Mouse (Mus musculus) left cerebral cortex, adult 2 months (tissue): ENCODE measurements at regions not wholly inside any gene's neighbourhood (a gene's known extent, or its start where the extent isn't known, plus 50 kb on each side); places are given as distances from the start of the nearest gene placed in this dataset.

Source experiments
- DNase-seq, 2 experiments: peaks; one replicate each; pipeline ENCODE4 v3.0.0; 2021 to 2022; ENCODE audit warnings: low spot score in 2 of 2, mixed read lengths in 1 of 2; ENCODE audit errors: extremely low spot score in 1 of 2
- H3K27ac ChIP-seq: fragments of 200-600 bp; 2 replicates; pipeline ENCODE4 v1.8.1; 2022
- H3K4me3 ChIP-seq: fragments of 200-600 bp; 2 replicates; pipeline ENCODE4 v1.8.1; 2022
- CTCF ChIP-seq: fragments of 200-600 bp; IDR thresholded peaks from 2 replicates; pipeline ENCODE4 v1.8.1; 2022; ENCODE audit warnings: antibody characterized with exemption, mild to moderate bottlenecking, moderate library complexity
- intact Hi-C: fragments of 180-260 bp; cut with DNase I; formaldehyde crosslinking; loops from one replicate; pipeline ENCODE4 v1.15.1; 2025

DNA sequence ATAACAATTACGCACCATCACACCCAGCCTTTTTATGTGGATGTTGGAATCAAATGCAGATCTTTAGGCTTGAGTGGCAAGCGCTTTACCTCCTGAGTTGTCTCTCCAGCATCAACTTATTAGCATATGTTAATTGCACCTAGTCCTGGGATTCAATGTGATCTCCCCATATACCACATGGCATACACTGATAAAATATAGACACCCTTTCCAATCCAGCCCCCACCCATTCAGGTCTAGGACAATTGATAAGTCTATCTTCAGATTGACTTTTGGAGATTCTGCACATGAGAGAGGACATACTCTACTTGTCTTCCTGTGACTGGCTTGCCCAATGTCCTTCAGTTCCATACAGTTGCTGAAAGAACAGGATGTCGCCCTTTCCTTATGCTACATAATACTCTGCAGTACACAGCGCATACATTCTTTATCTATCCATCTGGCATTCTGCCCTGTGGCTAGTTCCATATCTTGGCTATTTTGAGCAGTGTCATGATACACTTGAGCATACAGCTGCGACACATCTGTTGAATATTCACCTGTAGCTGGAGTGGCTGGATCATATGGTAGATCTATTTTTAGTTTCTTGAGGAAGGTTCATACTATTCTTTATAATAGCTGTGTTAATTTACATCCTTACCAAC, 120.3 kb downstream of the Gsdmc2 start:
- no peak for TF ChIP-seq CTCF
- DNase-seq, result no peak
- Histone ChIP-seq H3K4me3 (no peak overlapping the region), H3K27ac (no peak overlapping the region)
- intact Hi-C loops, result loop anchor here (5.0 kb wide), 1 partner anchor 1742 kb away; no protein-coding TSS in a partner anchor

DNA sequence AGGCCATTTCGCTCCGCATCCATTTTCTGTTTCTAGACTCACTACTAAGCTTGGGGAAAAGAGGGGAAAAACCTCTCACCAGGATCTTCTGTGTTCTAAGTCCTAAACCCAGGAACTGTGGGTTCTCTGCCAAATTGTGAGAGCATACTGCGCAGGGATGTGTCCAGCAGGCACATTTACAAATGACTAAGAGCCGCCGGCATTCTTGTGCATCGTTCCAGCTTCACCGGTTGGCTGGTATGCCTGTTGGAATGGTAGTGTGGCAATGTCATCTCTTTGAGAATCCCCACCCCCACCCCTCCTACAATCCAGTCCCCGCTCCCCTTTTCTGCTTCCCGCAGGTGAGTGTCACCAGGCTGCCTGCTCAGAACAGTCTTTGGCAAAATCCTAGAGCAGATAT, 122.0 kb downstream of the Gsdmc2 start:
- DNase-seq, result no peak
- H3K4me3 ChIP-seq, result no peak overlapping the region
- H3K27ac ChIP-seq, result no peak overlapping the region
- intact Hi-C loops, result loop anchor here (5.0 kb wide), 1 partner anchor 1741 kb away; no protein-coding TSS in a partner anchor
- TF ChIP-seq CTCF, result no peak

DNA sequence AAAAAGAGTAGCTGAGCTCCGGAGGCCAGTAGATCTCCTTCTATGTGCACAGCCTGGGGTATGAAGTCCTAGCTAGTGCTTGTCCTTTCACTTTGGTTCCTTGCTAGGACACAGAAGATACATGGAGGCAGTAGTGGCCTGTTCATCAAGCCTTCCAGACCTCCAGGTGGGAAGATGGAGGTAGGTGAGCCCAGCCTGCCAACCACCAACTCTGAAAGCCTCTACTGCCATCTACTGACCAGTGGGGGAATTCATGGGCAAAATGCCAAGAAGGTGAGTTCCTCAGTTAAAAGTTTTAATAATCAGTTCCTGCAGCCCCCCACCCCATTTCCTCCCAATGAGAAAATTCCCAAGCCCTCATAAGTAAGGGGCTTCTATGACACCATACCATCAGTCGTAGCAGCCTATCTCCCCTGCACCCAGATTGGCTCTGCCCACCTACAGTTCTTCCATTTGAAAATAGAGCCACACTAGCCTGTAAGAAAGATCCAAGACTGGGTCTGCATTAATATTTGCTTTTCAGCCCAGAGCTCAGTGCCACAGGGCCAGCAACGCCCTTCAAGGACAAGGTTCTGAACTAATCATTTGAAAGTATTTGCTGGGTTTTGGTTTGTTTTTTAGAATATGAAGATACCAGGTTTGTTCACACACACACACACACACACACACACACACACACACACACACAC, 123.2 kb downstream of the Gsdmc2 start:
- intact Hi-C loops, result loop anchor here (5.0 kb wide), 1 partner anchor 1740 kb away; no protein-coding TSS in a partner anchor
- TF ChIP-seq CTCF, result peak; percentile 76
- H3K4me3 ChIP-seq, result no peak overlapping the region
- no peak overlapping the region for H3K27ac ChIP-seq
- DNase-seq, result peak; percentile 20 to 38

DNA sequence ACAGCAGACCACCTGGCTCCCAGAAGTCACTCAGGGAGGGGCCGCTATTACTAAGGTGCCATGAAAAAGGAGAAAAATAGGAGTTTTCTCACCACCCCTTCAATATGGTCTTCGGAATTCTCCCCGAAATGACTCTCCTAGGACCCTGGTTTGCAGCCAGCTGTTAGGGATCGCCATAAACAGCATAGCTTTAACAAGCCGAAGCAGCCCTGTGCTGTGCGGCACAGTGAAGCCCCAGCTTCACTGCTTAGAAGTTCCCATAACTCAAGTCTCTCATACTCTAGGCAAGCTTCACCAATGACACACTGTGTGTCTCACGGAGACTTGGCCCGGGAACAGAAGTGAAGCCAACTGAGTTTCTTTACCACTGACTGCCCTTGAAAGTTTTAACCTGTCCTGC, 127.2 kb downstream of the Gsdmc2 start:
- intact Hi-C loops, result no loop called here
- no peak for DNase-seq
- Histone ChIP-seq H3K4me3 (no peak overlapping the region), H3K27ac (no peak overlapping the region)
- no peak for TF ChIP-seq CTCF

DNA sequence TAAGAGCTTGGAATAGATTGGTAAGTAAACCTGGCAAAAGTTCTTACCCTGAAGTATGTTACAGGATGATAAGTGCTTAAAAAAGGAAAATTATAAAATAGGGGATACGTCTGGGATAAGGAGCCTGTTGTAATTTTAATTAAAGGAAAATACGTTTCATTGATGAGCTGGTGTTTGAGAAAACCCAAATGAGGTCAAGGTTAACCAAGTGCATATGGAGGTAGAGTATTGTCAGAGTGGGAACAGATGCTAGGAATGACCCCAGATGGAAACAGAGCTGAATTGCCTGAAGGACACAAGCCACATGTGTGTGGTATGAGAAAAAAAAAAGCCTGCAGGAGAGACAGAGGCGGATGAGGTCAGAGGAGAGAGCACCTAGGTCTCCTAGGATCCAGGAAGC, 131.3 kb downstream of the Gsdmc2 start:
- Histone ChIP-seq H3K4me3 (no peak overlapping the region), H3K27ac (no peak overlapping the region)
- DNase-seq, result no peak
- TF ChIP-seq CTCF, result no peak
- intact Hi-C loops, result no loop called here

DNA sequence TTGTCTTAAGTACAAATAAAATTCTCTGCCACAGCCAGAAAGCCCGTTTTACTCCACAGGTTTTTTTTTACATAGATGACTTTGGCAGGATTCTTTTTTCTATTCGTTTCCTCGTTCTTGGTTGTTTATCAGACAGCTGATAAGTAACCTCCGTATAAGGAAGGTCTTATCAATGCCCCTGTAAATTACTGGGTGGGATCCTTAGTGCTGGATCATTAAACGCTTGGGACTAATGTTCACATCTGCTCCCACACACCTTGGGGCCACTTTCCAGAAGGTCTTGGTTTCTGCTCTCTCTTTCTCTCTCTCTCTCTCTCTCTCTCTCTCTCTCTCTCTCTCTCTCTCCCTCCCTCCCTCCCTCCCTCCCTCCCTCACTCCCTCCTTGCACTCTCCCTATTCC, 134.6 kb downstream of the Gsdmc2 start:
- no peak for TF ChIP-seq CTCF
- DNase-seq, result no peak
- intact Hi-C loops, result no loop called here

DNA sequence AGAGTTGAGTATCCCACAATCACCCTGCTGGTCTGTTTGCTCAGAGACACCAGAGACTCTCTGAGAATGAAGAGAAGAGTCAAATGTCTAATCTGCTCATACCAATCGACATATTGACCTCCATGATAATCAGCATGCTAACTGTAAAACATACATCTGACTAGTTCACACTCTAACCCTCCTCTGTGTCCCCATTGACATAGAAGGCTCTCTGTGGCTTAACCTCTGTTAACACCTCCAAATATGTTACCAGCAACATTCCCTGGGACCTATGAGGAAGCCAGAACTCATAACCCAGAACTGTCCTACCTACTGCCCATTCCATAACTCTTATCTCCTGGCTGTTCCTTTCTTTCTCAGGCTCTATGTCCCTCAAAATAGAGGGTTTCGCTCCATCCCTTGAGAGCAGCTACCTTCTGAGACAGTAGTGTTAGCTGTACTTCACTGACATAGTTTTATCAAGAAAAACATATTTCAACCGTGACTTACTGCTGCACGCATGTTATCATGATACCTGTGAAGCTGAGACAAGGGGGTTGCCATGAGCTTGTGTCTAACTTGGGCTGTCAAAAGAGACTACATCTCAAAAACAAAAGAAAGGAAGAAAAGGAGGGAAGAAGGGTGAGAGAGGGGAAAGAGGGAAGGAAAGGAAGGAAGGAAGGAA, 135.6 kb downstream of the Gsdmc2 start:
- Histone ChIP-seq H3K27ac (no peak overlapping the region), H3K4me3 (no peak overlapping the region)
- DNase-seq, result no peak
- no peak for TF ChIP-seq CTCF
- intact Hi-C loops, result no loop called here

More for the DNA sequence above, 134.6 kb downstream of the Gsdmc2 start:
- Histone ChIP-seq H3K27ac (no peak overlapping the region), H3K4me3 (no peak overlapping the region)

DNA sequence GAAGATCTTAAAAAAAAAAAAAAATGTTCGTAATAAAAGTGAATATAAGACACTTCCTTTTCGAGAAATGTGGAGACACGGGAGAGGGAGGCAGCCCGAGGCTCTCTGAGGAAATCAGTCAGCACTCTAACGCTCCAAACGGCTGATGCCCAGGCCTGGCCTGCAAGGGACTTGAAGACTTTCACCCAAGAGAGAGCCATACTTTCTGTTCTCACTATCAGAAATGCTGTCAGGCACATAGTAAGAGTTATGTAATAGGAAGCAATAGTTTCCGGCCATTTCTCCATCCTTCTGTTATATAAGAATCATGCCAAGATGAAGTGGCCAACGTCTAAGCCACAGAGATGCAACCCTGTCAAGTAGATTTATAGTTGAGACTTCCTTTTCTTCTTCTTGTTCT, 140.3 kb downstream of the Gsdmc2 start:
- no peak overlapping the region for H3K27ac ChIP-seq
- DNase-seq, result no peak
- intact Hi-C loops, result no loop called here
- no peak overlapping the region for H3K4me3 ChIP-seq
- no peak for TF ChIP-seq CTCF

DNA sequence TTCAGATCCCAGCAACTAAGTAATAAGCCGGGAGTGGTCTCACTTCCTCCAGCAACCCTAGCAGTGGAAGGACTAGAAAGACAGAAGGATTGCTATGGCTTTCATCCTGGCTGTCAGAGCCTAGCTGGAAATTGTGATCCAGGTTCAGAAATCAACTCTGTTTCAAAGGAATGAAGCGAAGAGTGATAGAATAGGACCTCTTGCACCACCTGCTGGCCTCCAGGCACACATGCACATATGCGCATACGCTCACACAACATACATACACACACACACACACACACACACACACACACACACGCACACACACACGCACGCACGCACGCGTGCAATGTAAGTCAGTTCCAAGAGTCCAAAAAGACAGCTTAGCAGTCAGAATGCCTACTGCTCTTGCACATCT, 147.1 kb downstream of the Gsdmc2 start:
- TF ChIP-seq CTCF, result no peak
- intact Hi-C loops, result no loop called here
- Histone ChIP-seq H3K27ac (no peak overlapping the region), H3K4me3 (no peak overlapping the region)
- no peak for DNase-seq

DNA sequence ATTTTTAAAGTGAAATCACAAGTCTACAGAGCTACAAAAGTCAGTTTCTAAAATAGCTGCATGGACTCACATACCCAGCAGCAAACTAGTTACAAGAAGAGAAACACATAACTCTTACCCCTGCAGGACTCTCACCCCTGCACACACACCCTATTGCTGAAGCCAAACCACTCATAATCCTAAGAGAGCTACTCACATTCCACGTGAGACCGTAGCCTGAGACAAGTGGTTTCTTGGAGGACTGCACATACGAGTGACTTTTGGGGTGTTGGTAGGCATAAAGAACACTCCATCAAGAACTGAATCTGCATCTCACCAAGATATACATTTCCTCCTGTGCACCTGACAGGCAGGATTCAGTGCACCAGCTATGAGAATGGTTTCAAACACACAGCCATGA, 150.8 kb downstream of the Gsdmc2 start:
- no peak for DNase-seq
- Histone ChIP-seq H3K4me3 (no peak overlapping the region), H3K27ac (no peak overlapping the region)
- intact Hi-C loops, result no loop called here
- no peak for TF ChIP-seq CTCF

DNA sequence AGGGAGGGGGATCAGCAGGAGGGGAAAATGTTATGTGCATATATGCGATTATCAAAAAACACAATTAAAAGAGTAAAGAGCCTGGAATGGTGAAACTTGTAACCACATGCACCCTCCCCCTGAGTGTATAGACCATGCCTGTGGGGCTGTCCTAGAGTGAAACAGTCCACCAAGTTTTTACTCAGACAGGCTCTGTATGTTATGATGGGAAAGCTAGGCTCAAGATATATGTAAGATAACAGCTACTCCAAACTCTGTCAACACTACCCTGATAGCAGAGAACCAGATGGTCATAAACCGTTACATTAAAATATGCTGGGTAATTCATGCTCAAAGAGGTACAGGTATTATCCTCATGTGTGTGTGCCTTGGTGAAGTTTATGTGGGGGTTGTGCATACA, 151.4 kb downstream of the Gsdmc2 start:
- no peak for DNase-seq
- intact Hi-C loops, result no loop called here
- TF ChIP-seq CTCF, result no peak
- no peak overlapping the region for H3K4me3 ChIP-seq
- H3K27ac ChIP-seq, result no peak overlapping the region

DNA sequence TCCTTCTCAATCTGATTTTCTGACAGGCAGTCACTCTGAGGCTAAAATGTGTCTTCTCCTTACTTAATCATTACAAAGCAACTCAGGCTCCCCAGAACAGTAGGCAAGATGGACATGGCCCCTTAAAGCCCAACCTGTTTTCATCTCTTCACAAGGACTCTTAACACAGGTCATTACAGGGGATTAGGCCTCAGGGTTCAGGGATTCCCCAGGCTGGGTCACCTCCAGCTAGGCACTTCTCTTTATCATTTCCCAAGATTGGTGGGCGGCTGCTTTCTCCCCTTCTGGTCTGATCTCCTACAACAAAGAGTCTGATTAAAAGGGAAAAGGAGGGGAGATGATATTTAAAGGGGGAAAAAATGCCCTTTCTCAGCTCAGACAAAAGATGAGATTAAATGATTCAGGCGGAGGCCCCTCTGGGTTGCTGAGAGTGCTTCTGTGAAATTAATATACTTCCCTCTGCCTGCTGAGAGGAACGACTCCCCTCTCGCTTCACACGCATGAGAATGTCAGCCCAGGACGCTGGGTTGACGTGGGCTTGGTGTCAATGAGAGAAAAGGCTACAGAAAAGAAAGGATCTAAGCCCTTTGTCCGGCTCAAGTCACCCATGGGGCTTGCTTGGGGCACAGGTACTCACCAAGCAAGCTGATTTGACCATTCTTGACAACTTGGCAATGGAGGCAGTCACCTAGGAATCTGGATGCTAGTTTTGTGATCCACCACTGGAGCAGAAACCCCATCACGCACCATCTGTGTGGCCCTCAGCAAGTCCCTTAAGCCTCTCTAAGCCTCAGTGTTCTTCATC, 152.3 kb downstream of the Gsdmc2 start:
- no peak for DNase-seq
- no peak for TF ChIP-seq CTCF
- Histone ChIP-seq H3K27ac (no peak overlapping the region), H3K4me3 (no peak overlapping the region)
- intact Hi-C loops, result no loop called here
